Mouse (Mus musculus): ENCODE measurements around the gene Hbb-bs.
"Not testable (repeated sequence)": the region's sequence is repeated elsewhere in the genome, so short reads cannot be mapped to it uniquely, and the experiment has no call there.

- not testable (repeated sequence) for TF ChIP-seq CHD2 (IDR thresholded peaks at IDR 0.05; ENCODE audit: low read depth, low read length); HCFC1 (IDR thresholded peaks at IDR 0.05; ENCODE audit: borderline replicate concordance, insufficient read depth, low read length); ZC3H11A (IDR thresholded peaks at IDR 0.05; ENCODE audit: borderline replicate concordance, low read depth, low read length)
Observed at GRCm38 (mm10) chr7:103815085-103815484, 12.8 kb downstream of the Hbb-bs start.
